Mouse (Mus musculus) bone marrow, adult 2 months (tissue): ENCODE results near the gene Prkn.

Source experiments
- CTCF ChIP-seq: fragments of 200-500 bp; IDR thresholded peaks from 2 replicates; pipeline ENCODE4 v1.5.1; 2011; ENCODE audit warnings: low read length, control low read depth; ENCODE audit not compliant: control insufficient read depth, insufficient read depth
- POLR2A ChIP-seq: fragments of 200-500 bp; IDR thresholded peaks from 2 replicates; pipeline ENCODE4 v1.6.1; 2011; ENCODE audit warnings: low read depth, mild to moderate bottlenecking, control low read depth, low read length, borderline replicate concordance; ENCODE audit not compliant: control insufficient read depth

GRCm38 (mm10) chr17:11541928-11542623 is 701.9 kb downstream of the Prkn start:
- TF ChIP-seq CTCF (no peak), POLR2A (no peak)
